Mouse (Mus musculus): ENCODE results near the gene Nfib.

DNA sequence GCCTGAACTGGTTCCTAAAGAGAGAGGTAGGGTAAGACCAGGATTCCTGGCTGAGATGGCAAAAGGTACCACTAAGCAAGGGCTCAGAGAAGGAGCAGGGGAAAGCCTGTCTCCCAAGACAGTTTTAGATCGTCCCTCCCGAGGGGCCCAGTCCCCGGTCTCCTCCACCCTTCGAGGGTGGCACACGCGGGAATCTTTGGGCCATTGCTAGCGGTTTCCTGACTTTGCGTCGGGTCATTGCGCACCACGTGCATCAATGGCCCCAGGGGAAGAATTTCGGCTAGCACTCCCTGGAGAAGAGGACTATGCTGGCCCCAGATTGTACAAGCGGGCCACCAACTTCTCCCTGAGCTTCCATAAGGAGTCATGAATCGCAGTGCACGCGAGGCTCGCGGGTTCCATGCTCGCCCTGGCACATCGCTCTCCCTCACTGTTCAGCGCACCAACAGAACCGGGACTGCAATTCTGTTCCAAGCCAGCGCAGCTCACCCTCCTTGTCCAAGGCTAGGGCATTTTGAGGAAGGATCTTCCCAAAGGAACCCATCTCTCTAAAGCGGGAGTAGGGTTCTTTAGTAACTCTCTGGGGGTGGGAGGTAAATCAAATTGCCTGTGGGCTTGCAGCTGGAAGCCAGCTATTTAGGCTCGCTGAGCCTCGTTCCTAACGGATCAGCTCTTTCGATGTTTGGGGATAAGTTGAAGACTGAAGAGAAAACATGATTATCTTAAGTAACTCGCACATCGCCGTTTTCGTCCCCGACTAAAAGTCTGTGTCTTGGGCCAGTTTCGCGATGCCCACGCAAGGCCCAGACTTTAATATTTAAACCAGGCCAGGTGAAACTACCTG, 168.9 kb downstream of the Nfib start:
- TF ChIP-seq CTCF (IDR thresholded peaks at IDR 0.05; ENCODE audit: borderline replicate concordance, control insufficient read depth, extremely low read depth, insufficient read depth, low read length, poor library complexity): no peak
- no peak for TF ChIP-seq POLR2A (IDR thresholded peaks at IDR 0.05; ENCODE audit: control insufficient read depth, extremely low read depth, insufficient read depth, low read length, poor library complexity)

All from thymus, adult 2 months (tissue).